Mouse (Mus musculus) CH12.LX (cell line): ENCODE measurements at regions not wholly inside any gene's neighbourhood (a gene's known extent, or its start where the extent isn't known, plus 50 kb on each side); places are given as distances from the start of the nearest gene placed in this dataset.

ENCODE experiments used
- BHLHE40 ChIP-seq: IDR thresholded peaks from 2 replicates; pipeline ENCODE4 v1.6.1; 2011; ENCODE audit warnings: mild to moderate bottlenecking, low read depth, low read length, improper control_type of control experiment
- CTCF ChIP-seq, 2 experiments: IDR thresholded peaks in 1 of 2; conservative IDR thresholded peaks in 1 of 2; 2 replicates each; pipeline ENCODE4 v1.5.1; 2011 to 2012; ENCODE audit warnings: low read depth in 2 of 2, low read length in 2 of 2, improper control_type of control experiment in 1 of 2, inconsistent platforms in 1 of 2, mild to moderate bottlenecking in 1 of 2, moderate library complexity in 1 of 2
- E2F4 ChIP-seq: IDR thresholded peaks from 2 replicates; pipeline ENCODE4 v1.6.1; 2011; ENCODE audit warnings: low read depth, low read length, improper control_type of control experiment; ENCODE audit not compliant: insufficient replicate concordance
- ETS1 ChIP-seq: conservative IDR thresholded peaks from 2 replicates; pipeline ENCODE4 v1.6.1; 2012; ENCODE audit warnings: low read depth, mild to moderate bottlenecking, inconsistent platforms, low read length, improper control_type of control experiment, moderate library complexity
- HCFC1 ChIP-seq: IDR thresholded peaks from 2 replicates; pipeline ENCODE4 v1.6.1; 2012; ENCODE audit warnings: low read depth, mild to moderate bottlenecking, inconsistent platforms, low read length, improper control_type of control experiment
- MAX ChIP-seq: IDR thresholded peaks from 2 replicates; pipeline ENCODE4 v1.6.1; 2011; ENCODE audit warnings: low read length, improper control_type of control experiment
- POLR2AphosphoS2 ChIP-seq: IDR thresholded peaks from 2 replicates; pipeline ENCODE4 v1.6.1; 2011; ENCODE audit warnings: low read depth, low read length, improper control_type of control experiment
- SMC3 ChIP-seq: IDR thresholded peaks from 2 replicates; pipeline ENCODE4 v1.6.1; 2011; ENCODE audit warnings: low read depth, low read length, improper control_type of control experiment
- TCF12 ChIP-seq: IDR thresholded peaks from 2 replicates; pipeline ENCODE4 v1.6.1; 2014; ENCODE audit warnings: low read depth, mild to moderate bottlenecking, inconsistent platforms, low read length, improper control_type of control experiment
- USF1 ChIP-seq: IDR thresholded peaks from 2 replicates; pipeline ENCODE4 v1.6.1; 2014; ENCODE audit warnings: low read depth, mild to moderate bottlenecking, inconsistent platforms, low read length, improper control_type of control experiment
- ZKSCAN1 ChIP-seq: IDR thresholded peaks from 2 replicates; pipeline ENCODE4 v1.6.1; 2012; ENCODE audit warnings: low read depth, inconsistent platforms, low read length, improper control_type of control experiment, borderline replicate concordance
- ZNF384 ChIP-seq: IDR thresholded peaks from 2 replicates; pipeline ENCODE4 v1.6.1; 2012; ENCODE audit warnings: low read depth, low read length, improper control_type of control experiment, inconsistent platforms

GRCm38 (mm10) chr11:54187826-54188225, 61.6 kb downstream of the Csf2 start:
- TF ChIP-seq HCFC1: no peak
- TF ChIP-seq SMC3: no peak
- TF ChIP-seq ZKSCAN1: no peak
- no peak for TF ChIP-seq POLR2AphosphoS2
- no peak for TF ChIP-seq CTCF (conservative IDR thresholded peaks at IDR 0.05 in 1 of 2, IDR thresholded peaks at IDR 0.05 in 1 of 2; ENCODE audit: low read depth in 2 of 2, low read length in 2 of 2)
- no peak for TF ChIP-seq TCF12
- TF ChIP-seq MAX: no peak
- peak; percentile 67 for TF ChIP-seq BHLHE40
- no peak for TF ChIP-seq USF1
- no peak for TF ChIP-seq E2F4
- TF ChIP-seq ZNF384: no peak
- TF ChIP-seq ETS1: peak; percentile 17; the same call in 1 of the 2 replicates
